In genomic region chr6:127500806-127501205, GRCm38 (mm10) we compare ENCODE assay signal across 24 mouse cellular contexts. TPM values are rescaled to one million over a fixed set of nuclear protein-coding genes. Genes with fewer than 3 reads are reported as not detected.
DNase-seq lines count a peak whose midpoint lies in the region; ATAC-seq and TF ChIP-seq lines count a peak whose summit lies in the region.
"Had no signal": no experiment of that assay in that cellular context is flagged by ENCODE, and none has a peak within 500 bp of the region (broad histone marks: within the 10 kb centered on the region; RNA-seq: fewer than 3 reads in every experiment).

No protein-coding gene starts in this region.

- H3K27me3 ChIP-seq in liver, postnatal 0 days (ENCODE audit: insufficient read depth, low read length): no peaks in the 10 kb centered on the region
- H3K27me3 ChIP-seq: embryonic facial prominence, embryonic 12.5 days; embryonic facial prominence, embryonic 15.5 days; heart, embryonic 12.5 days; heart, embryonic 15.5 days; Patski had no signal

- H3K9me3 ChIP-seq in liver, postnatal 0 days (ENCODE audit: low read length): no peaks in the 10 kb centered on the region
- H3K9me3 ChIP-seq: embryonic facial prominence, embryonic 12.5 days; embryonic facial prominence, embryonic 15.5 days; heart, embryonic 12.5 days; heart, embryonic 15.5 days had no signal

- TF ChIP-seq EP300 in liver, postnatal 0 days (IDR thresholded peaks at IDR 0.05; ENCODE audit: low read depth): no peak

- peak; percentile 57 to 85 for DNase-seq in adrenal gland, adult (ENCODE audit: inconsistent age in 2 of 2, low spot score in 1 of 2)
- no peak for DNase-seq in adrenal gland, postnatal 4 days (ENCODE audit: low spot score in 2 of 2)
- DNase-seq in heart, adult 11 months: peak; percentile 61
- no peak for DNase-seq in heart, postnatal 25 days (ENCODE audit: low spot score)
- peak; percentile 36 for DNase-seq in testis, postnatal 10 days (ENCODE audit: low spot score)
- no peak for DNase-seq in testis, postnatal 14 days (ENCODE audit: low spot score)
- DNase-seq in liver, postnatal 0 days: no peak
- no peak for DNase-seq in cerebellum, adult 8-10 months
- DNase-seq: cerebellum, adult 18-20 months; cerebellum, adult 9-11 months; cerebellum, postnatal 25 days; forebrain, postnatal 0 days; gastrocnemius, adult 2 months; heart, postnatal 4 days had no signal

- intact Hi-C loops in heart, postnatal 25 days (cut with DNase I): loop anchor here (5.0 kb wide), 2 partner anchors 126 to 446 kb away; no protein-coding TSS in a partner anchor

- ATAC-seq in liver, postnatal 0 days: no peak
- ATAC-seq: forebrain, embryonic 14.5 days; forebrain, postnatal 0 days; hindbrain, postnatal 0 days; inflammation-experienced regulatory T-cells, adult 6 months; intestine, embryonic 16.5 days; Patski had no signal

- no peak overlapping the region for H3K4me2 ChIP-seq in liver, postnatal 0 days (ENCODE audit: low read depth, low read length)
- H3K4me2 ChIP-seq: embryonic facial prominence, embryonic 12.5 days; embryonic facial prominence, embryonic 15.5 days; heart, embryonic 12.5 days; heart, embryonic 15.5 days; hindbrain, embryonic 14.5 days had no signal

- H3K27ac ChIP-seq in liver, postnatal 0 days (ENCODE audit: low read depth): no peak overlapping the region
- H3K27ac ChIP-seq: embryonic facial prominence, embryonic 12.5 days; embryonic facial prominence, embryonic 15.5 days; gastrocnemius, adult 2 months; heart, embryonic 15.5 days; hindbrain, embryonic 14.5 days; hindbrain, postnatal 0 days had no signal

- no peak overlapping the region for H3K9ac ChIP-seq in liver, postnatal 0 days (replicated peaks)
- H3K9ac ChIP-seq: embryonic facial prominence, embryonic 12.5 days; embryonic facial prominence, embryonic 15.5 days; forebrain, postnatal 0 days; heart, embryonic 12.5 days; heart, embryonic 15.5 days; hindbrain, embryonic 14.5 days had no signal

- no peaks in the 10 kb centered on the region for H3K36me3 ChIP-seq in liver, postnatal 0 days (replicated peaks; ENCODE audit: insufficient read depth, low read length)
- H3K36me3 ChIP-seq: embryonic facial prominence, embryonic 12.5 days; embryonic facial prominence, embryonic 15.5 days; heart, embryonic 12.5 days; heart, embryonic 15.5 days had no signal

- no peak for TF ChIP-seq CTCF in liver, postnatal 0 days (IDR thresholded peaks at IDR 0.05; ENCODE audit: low read depth)

- H3K4me3 ChIP-seq in liver, postnatal 0 days (ENCODE audit: low read depth, low read length): no peak overlapping the region
- H3K4me3 ChIP-seq: embryonic facial prominence, embryonic 12.5 days; embryonic facial prominence, embryonic 15.5 days; gastrocnemius, adult 2 months; heart, embryonic 12.5 days; heart, embryonic 15.5 days had no signal

- H3K4me1 ChIP-seq in liver, postnatal 0 days (ENCODE audit: insufficient read depth): no peaks in the 10 kb centered on the region
- H3K4me1 ChIP-seq: heart, embryonic 12.5 days; heart, embryonic 15.5 days had no signal

- WGBS in liver, postnatal 0 days (ENCODE audit: insufficient replicate concordance): 77% methylated on average over 3 of the region's 3 CpGs

RNA-seq across cellular contexts. Expression of gene Parp11, which starts 54.2 kb away (rescaled TPM):
- 10 to 100 TPM; 26.3 to 30.9 TPM for total RNA-seq in adrenal gland, postnatal 4 days (2021)
- 1 to 10 TPM; 7.8 to 8.9 TPM for total RNA-seq in heart, postnatal 25 days (2021)
- polyA plus RNA-seq in liver, postnatal 0 days (2015; fragmentation: Nextera tagmentation; extraction: Ambion mirVana): 5.5 and 5.8 TPM in 2 replicates

Comparison
In these comparisons a context has a peak if more than half of its experiments do, and no peak if none do; other contexts are left out.
1. DNase-seq: peak in adrenal gland, adult (2 of 2), heart, adult 11 months (single experiment) and testis, postnatal 10 days (single experiment); none in adrenal gland, postnatal 4 days (0 of 2), heart, postnatal 25 days (single experiment), testis, postnatal 14 days (single experiment), liver, postnatal 0 days (single experiment) and cerebellum, adult 8-10 months (single experiment).